Mouse (Mus musculus) ES-E14 (cell line): ENCODE measurements around the gene Pitpnc1.

Source experiments
- CHD2 ChIP-seq: IDR thresholded peaks from 2 replicates; pipeline ENCODE4 v1.6.1; 2014; ENCODE audit warnings: mild to moderate bottlenecking, low read depth, low read length, inconsistent platforms
- ZC3H11A ChIP-seq: IDR thresholded peaks from 2 replicates; pipeline ENCODE4 v1.6.1; 2012; ENCODE audit warnings: low read depth, mild to moderate bottlenecking, inconsistent platforms, low read length, borderline replicate concordance

DNA sequence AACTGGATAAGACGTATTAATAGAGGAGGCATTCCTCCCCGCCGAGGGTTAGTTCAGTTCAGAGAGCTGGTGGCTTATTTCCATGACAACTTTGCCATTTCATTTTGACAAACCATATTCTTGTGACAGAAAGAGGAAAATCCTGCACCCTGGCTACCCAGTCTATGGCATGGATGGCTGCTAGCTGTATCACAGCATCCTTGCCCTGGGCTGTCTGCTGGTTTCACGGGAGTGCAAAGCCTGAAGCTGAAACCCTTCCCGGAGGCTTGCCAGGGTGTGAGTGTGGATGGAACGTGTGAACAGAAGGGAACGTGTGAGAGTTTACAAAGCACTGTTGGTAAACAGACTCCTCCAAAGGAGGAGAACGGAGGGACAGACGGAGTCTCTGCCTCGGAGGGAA lies 80.5 kb downstream of the Pitpnc1 start:
- no peak for TF ChIP-seq CHD2
- no peak for TF ChIP-seq ZC3H11A
